Mouse (Mus musculus): ENCODE results near the gene Il2. TPM values are rescaled to one million over a fixed set of nuclear protein-coding genes. Genes with fewer than 3 reads are reported as not detected.
A peak's percentile ranks its signal among the peaks of the same experiment; 100 is the strongest.

Gene Il2
- polyA plus RNA-seq, 1 experiment: 0.10 TPM

DNA sequence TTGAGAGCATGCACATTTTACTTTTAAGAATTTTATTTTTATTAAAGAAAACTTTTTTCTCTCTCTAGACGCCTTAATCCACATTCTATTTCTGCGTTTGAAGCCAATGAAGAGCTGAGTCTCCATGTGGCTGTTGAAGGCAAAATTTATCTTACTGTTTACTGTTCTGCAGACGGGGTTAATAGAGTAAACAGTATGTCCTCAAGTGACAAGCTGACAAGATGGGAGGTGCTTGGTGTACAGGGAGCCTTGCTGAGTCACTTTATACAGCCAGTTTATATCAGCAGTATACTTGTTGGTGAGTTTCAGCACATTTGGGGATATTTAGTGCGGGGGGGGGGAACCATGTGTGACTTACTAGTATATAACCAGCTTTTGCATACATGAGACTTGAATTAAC is 40.9 kb downstream of the Il2 start:
- H3K4me3 ChIP-seq (ENCODE audit: low read depth, low read length): no peak overlapping the region
- WGBS: 58% methylated on average over 4 of the region's 4 CpGs

DNA sequence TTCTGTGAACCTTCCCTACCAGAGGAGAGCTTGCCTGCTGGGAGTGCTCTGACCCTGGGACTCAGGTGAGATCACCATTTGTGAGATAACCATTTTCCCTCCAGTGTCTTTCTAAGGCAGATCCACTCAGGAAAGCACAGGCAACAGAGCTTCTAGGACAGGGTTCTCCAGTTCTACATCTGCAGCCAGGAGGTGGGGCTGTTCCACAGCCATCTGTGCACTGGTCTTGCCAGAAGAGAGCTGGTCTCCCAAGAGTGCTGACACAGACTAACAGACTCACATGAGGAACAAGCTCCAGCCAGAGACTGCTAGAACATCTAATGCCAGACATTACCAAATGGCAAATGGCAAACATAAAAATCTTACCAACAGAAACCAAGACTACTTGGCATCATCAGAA is 52.5 kb downstream of the Il2 start:
- Histone ChIP-seq H3K27ac (ENCODE audit: insufficient read depth, low read depth, low read length) (no peak overlapping the region), H3K4me3 (ENCODE audit: low read depth, low read length) (no peak overlapping the region), H3K4me1 (ENCODE audit: control insufficient read depth, insufficient read depth, insufficient read length, low read length) (no peaks in the 10 kb centered on the region), H3K27me3 (ENCODE audit: control insufficient read depth, insufficient read depth, low read length) (no peaks in the 10 kb centered on the region), H3K36me3 (ENCODE audit: control insufficient read depth, insufficient read depth, low read length) (no peaks in the 10 kb centered on the region)
- no peak for TF ChIP-seq POLR2A (IDR thresholded peaks at IDR 0.05; ENCODE audit: low read depth, low read length)
- peak; percentile 22; the same call in 1 of the 2 replicates for TF ChIP-seq CTCF (IDR thresholded peaks at IDR 0.05; ENCODE audit: extremely low read depth, insufficient read length, insufficient replicate concordance, low read depth, low read length)

More for the DNA sequence above, 40.9 kb downstream of the Il2 start:
- no peaks in the 10 kb centered on the region for H3K27me3 ChIP-seq (ENCODE audit: control insufficient read depth, insufficient read depth, low read length)
- H3K4me1 ChIP-seq (ENCODE audit: control insufficient read depth, insufficient read depth, insufficient read length, low read length): no peaks in the 10 kb centered on the region
- H3K27ac ChIP-seq (ENCODE audit: insufficient read depth, low read depth, low read length): no peak overlapping the region
- TF ChIP-seq POLR2A (IDR thresholded peaks at IDR 0.05; ENCODE audit: low read depth, low read length) (no peak), CTCF (IDR thresholded peaks at IDR 0.05; ENCODE audit: extremely low read depth, insufficient read length, insufficient replicate concordance, low read depth, low read length) (no peak)
- H3K36me3 ChIP-seq (ENCODE audit: control insufficient read depth, insufficient read depth, low read length): no peaks in the 10 kb centered on the region

Other genes with a start within 250 kb of the Il2 start
- gene Adad1, start 62.4 kb downstream of the Il2 start, polyA plus RNA-seq (2012; rRNA removed): not detected in 2 replicates
- not detected in 2 replicates for gene Il21, start 106.7 kb upstream of the Il2 start, polyA plus RNA-seq (2012; rRNA removed)
- gene Bbs12, start 186.6 kb upstream of the Il2 start, polyA plus RNA-seq (2012; rRNA removed): 0.11 and 0.14 TPM in 2 replicates
- gene Cetn4, start 186.7 kb upstream of the Il2 start, polyA plus RNA-seq (2012; rRNA removed): not detected in 2 replicates
- 0.51 and 0.70 TPM in 2 replicates for gene Fgf2, start 222.4 kb upstream of the Il2 start, polyA plus RNA-seq (2012; rRNA removed)